Mouse (Mus musculus) heart, embryonic 11.5 days (tissue): ENCODE measurements around the gene Dand5. TPM values are rescaled to one million over a fixed set of nuclear protein-coding genes. Genes with fewer than 3 reads are reported as not detected.

ENCODE experiments used
- ATAC-seq: fragments of 200-750 bp; cut with Nextera tagmentation; replicated peaks from 2 replicates; pipeline ENCODE4 v1.8.0; 2017; ENCODE audit warnings: moderate library complexity; ENCODE audit not compliant: insufficient number of reproducible peaks, low FRiP score, low TSS enrichment
- H3K27ac ChIP-seq: fragments of 300-500 bp; sonication (generic); 2 replicates; pipeline ENCODE4 v1.5.1; 2014; ENCODE audit warnings: mild to moderate bottlenecking, low read depth, low read length
- H3K27me3 ChIP-seq: fragments of 300-500 bp; sonication (generic); 2 replicates; pipeline ENCODE4 v1.6.1; 2014; ENCODE audit warnings: mild to moderate bottlenecking, low read length, mixed read lengths; ENCODE audit not compliant: control insufficient read depth, insufficient read depth
- H3K36me3 ChIP-seq: fragments of 300-500 bp; sonication (generic); 2 replicates; pipeline ENCODE4 v1.6.1; 2014; ENCODE audit warnings: mild to moderate bottlenecking, low read length, moderate library complexity, mixed read lengths; ENCODE audit not compliant: control insufficient read depth, insufficient read depth
- H3K4me1 ChIP-seq: fragments of 300-500 bp; sonication (generic); 2 replicates; pipeline ENCODE4 v1.6.1; 2014; ENCODE audit warnings: low read length; ENCODE audit not compliant: control insufficient read depth, insufficient read depth
- H3K4me2 ChIP-seq: fragments of 300-500 bp; sonication (generic); 2 replicates; pipeline ENCODE4 v1.6.1; 2014; ENCODE audit warnings: mild to moderate bottlenecking, moderate library complexity
- H3K4me3 ChIP-seq: fragments of 300-500 bp; sonication (generic); 2 replicates; pipeline ENCODE4 v1.5.1; 2014; ENCODE audit warnings: low read depth, low read length
- H3K9ac ChIP-seq: fragments of 300-500 bp; sonication (generic); 2 replicates; pipeline ENCODE4 v1.6.1; 2014; ENCODE audit warnings: mild to moderate bottlenecking, low read depth, low read length, moderate library complexity
- H3K9me3 ChIP-seq: fragments of 300-500 bp; sonication (generic); replicated peaks from 2 replicates; pipeline ENCODE4 v1.6.1; 2016; ENCODE audit warnings: low read length; ENCODE audit not compliant: control insufficient read depth
- WGBS: fragments of 180-500 bp; shearing (Covaris S2); extraction: QIAGEN DNeasy Blood & Tissue Kit; methylation state at CpG from one replicate; pipeline ENCODE4 v1.1.7; 2014; ENCODE audit not compliant: insufficient replicate concordance; 5-methylcytosine and 5-hydroxymethylcytosine counted together
- polyA plus RNA-seq: library from polyadenylated mRNA; unstranded; fragments of >200 nt; fragmentation: Nextera tagmentation; extraction: Ambion mirVana; gene quantifications from 2 replicates; pipeline ENCODE4 v1.2.1, GENCODE M21; 2014

Dand5 gene
- polyA plus RNA-seq, 1 experiment from 2014 or later = 5.0 TPM

GRCm38 (mm10) chr8:84810896-84811295 lies 11.7 kb downstream of the Dand5 start:
- Histone ChIP-seq H3K4me2 (peak overlapping the region; percentile 70), H3K9ac (no peak overlapping the region; the same call in 1 of the 2 replicates), H3K27ac (no peak overlapping the region), H3K9me3 (0 out of 2 replicates have a peak, but pooled peaks cover 4% of the 10 kb centered on the region), H3K36me3 (no peaks in the 10 kb centered on the region), H3K4me1 (peaks cover 3% of the 10 kb centered on the region; the same call in 1 of the 2 replicates), H3K27me3 (peaks cover 38% of the 10 kb centered on the region), H3K4me3 (peak overlapping the region; percentile 37)
- 1% methylated on average over 32 of the region's 32 CpGs for WGBS
- ATAC-seq = peak; percentile 70; the same call in 1 of the 2 replicates

GRCm38 (mm10) chr8:84809941-84810280 lies 12.7 kb downstream of the Dand5 start:
- Histone ChIP-seq H3K9me3 (0 out of 2 replicates have a peak, but pooled peaks cover 4% of the 10 kb centered on the region), H3K36me3 (no peaks in the 10 kb centered on the region), H3K27ac (no peak overlapping the region), H3K27me3 (peaks cover 44% of the 10 kb centered on the region), H3K4me1 (peaks cover 3% of the 10 kb centered on the region; the same call in 1 of the 2 replicates), H3K9ac (no peak overlapping the region), H3K4me3 (no peak overlapping the region), H3K4me2 (no peak overlapping the region)
- 71% methylated on average over 5 of the region's 5 CpGs for WGBS
- no peak for ATAC-seq

GRCm38 (mm10) chr8:84809109-84809940 lies 13.3 kb downstream of the Dand5 start:
- H3K4me2 ChIP-seq = no peak overlapping the region
- H3K36me3 ChIP-seq = no peaks in the 10 kb centered on the region
- H3K27ac ChIP-seq = no peak overlapping the region
- H3K4me3 ChIP-seq = no peak overlapping the region
- 48% methylated on average over 12 of the region's 12 CpGs for WGBS
- 0 out of 2 replicates have a peak, but pooled peaks have one; percentile 39 for ATAC-seq
- H3K4me1 ChIP-seq = peaks cover 3% of the 10 kb centered on the region; the same call in 1 of the 2 replicates
- H3K9ac ChIP-seq = no peak overlapping the region
- H3K9me3 ChIP-seq = 0 out of 2 replicates have a peak, but pooled peaks cover 4% of the 10 kb centered on the region
- H3K27me3 ChIP-seq = peaks cover 44% of the 10 kb centered on the region

GRCm38 (mm10) chr8:84806031-84806430 lies 16.6 kb downstream of the Dand5 start:
- Histone ChIP-seq H3K4me1 (peaks cover under 1% of the 10 kb centered on the region; the same call in 1 of the 2 replicates), H3K27ac (no peak overlapping the region), H3K9me3 (0 out of 2 replicates have a peak, but pooled peaks cover 4% of the 10 kb centered on the region), H3K27me3 (peaks cover 51% of the 10 kb centered on the region), H3K4me2 (no peak overlapping the region), H3K9ac (no peak overlapping the region), H3K4me3 (no peak overlapping the region), H3K36me3 (no peaks in the 10 kb centered on the region)
- WGBS = 87% methylated on average over 5 of the region's 5 CpGs
- no peak for ATAC-seq

- Histone ChIP-seq H3K4me2 (peak within 1 kb of the TSS; percentile 99), H3K4me1 (peaks cover 7% of the 10 kb centered on the region; the same call in 1 of the 2 replicates), H3K4me3 (peak within 1 kb of the TSS; percentile 68), H3K9me3 (no peaks in the 10 kb centered on the region), H3K27ac (no peak within 1 kb of the TSS; the same call in 1 of the 2 replicates), H3K36me3 (no peaks in the 10 kb centered on the region), H3K27me3 (peaks cover 84% of the 10 kb centered on the region), H3K9ac (peak within 1 kb of the TSS; percentile 80)
- 4% methylated on average over 37 of the region's 125 CpGs for WGBS
- ATAC-seq = no peak; the same call in 1 of the 2 replicates
Measured at GRCm38 (mm10) chr8:84799999-84800831, 22.4 kb downstream of the Dand5 start, which contains the start of gene Nfix. Gene Nfix, minus strand, starts transcription at chr8:84800344.

- peak overlapping the region; percentile 99 for H3K4me2 ChIP-seq
- H3K36me3 ChIP-seq = no peaks in the 10 kb centered on the region
- peak overlapping the region; percentile 80 for H3K9ac ChIP-seq
- H3K9me3 ChIP-seq = no peaks in the 10 kb centered on the region
- WGBS = under 1% methylated on average over 89 of the region's 108 CpGs
- H3K4me1 ChIP-seq = peaks cover 7% of the 10 kb centered on the region; the same call in 1 of the 2 replicates
- no peak overlapping the region; the same call in 1 of the 2 replicates for H3K27ac ChIP-seq
- H3K27me3 ChIP-seq = peaks cover 85% of the 10 kb centered on the region
- peak overlapping the region; percentile 68 for H3K4me3 ChIP-seq
- ATAC-seq = no peak; the same call in 1 of the 2 replicates
Measured at GRCm38 (mm10) chr8:84799136-84799931, 23.3 kb downstream of the Dand5 start.

- H3K27me3 ChIP-seq = peaks cover 86% of the 10 kb centered on the region
- WGBS = 43% methylated on average over 10 of the region's 10 CpGs
- H3K36me3 ChIP-seq = no peaks in the 10 kb centered on the region
- ATAC-seq = no peak
- H3K4me2 ChIP-seq = peak overlapping the region; percentile 99
- H3K9ac ChIP-seq = peak overlapping the region; percentile 80
- peaks cover 9% of the 10 kb centered on the region; the same call in 1 of the 2 replicates for H3K4me1 ChIP-seq
- no peak overlapping the region for H3K27ac ChIP-seq
- peak overlapping the region; percentile 68 for H3K4me3 ChIP-seq
- no peaks in the 10 kb centered on the region for H3K9me3 ChIP-seq
Measured at GRCm38 (mm10) chr8:84798446-84799135, 24.0 kb downstream of the Dand5 start.
